Mouse (Mus musculus): ENCODE measurements at regions not wholly inside any gene's neighbourhood (a gene's known extent, or its start where the extent isn't known, plus 50 kb on each side); places are given as distances from the start of the nearest gene placed in this dataset.

GRCm38 (mm10) chr4:58668368-58669153 is 114.9 kb upstream of the Lpar1 start:
- no peaks in the 10 kb centered on the region for H3K9me3 ChIP-seq (ENCODE audit: control insufficient read depth, low read length)
- no peak for ATAC-seq (ENCODE audit: low read depth)
- no peak overlapping the region for H3K9ac ChIP-seq (ENCODE audit: low read length)
- H3K4me1 ChIP-seq (replicated peaks; ENCODE audit: control insufficient read depth, insufficient read depth, low read length) = peaks cover 12% of the 10 kb centered on the region
- H3K27ac ChIP-seq (ENCODE audit: low read length) = peak overlapping the region; percentile 24; the same call in 1 of the 2 replicates
- no peaks in the 10 kb centered on the region for H3K27me3 ChIP-seq (ENCODE audit: control insufficient read depth, insufficient read depth, low read depth, low read length)
- 41% methylated on average over 8 of the region's 8 CpGs for WGBS
- H3K36me3 ChIP-seq (ENCODE audit: control insufficient read depth, insufficient read depth, low read length) = no peaks in the 10 kb centered on the region
- H3K4me3 ChIP-seq (ENCODE audit: low read length) = no peak overlapping the region
- peak overlapping the region; percentile 29; the same call in 1 of the 2 replicates for H3K4me2 ChIP-seq (ENCODE audit: low read depth, low read length)

GRCm38 (mm10) chr4:58663628-58664205 is 110.0 kb upstream of the Lpar1 start:
- Histone ChIP-seq H3K9ac (ENCODE audit: low read length) (no peak overlapping the region), H3K4me1 (replicated peaks; ENCODE audit: control insufficient read depth, insufficient read depth, low read length) (peaks cover 11% of the 10 kb centered on the region), H3K27me3 (ENCODE audit: control insufficient read depth, insufficient read depth, low read depth, low read length) (no peaks in the 10 kb centered on the region), H3K9me3 (ENCODE audit: control insufficient read depth, low read length) (no peaks in the 10 kb centered on the region), H3K27ac (ENCODE audit: low read length) (no peak overlapping the region), H3K4me2 (ENCODE audit: low read depth, low read length) (peak overlapping the region; percentile 14; the same call in 1 of the 2 replicates), H3K36me3 (ENCODE audit: control insufficient read depth, insufficient read depth, low read length) (no peaks in the 10 kb centered on the region), H3K4me3 (ENCODE audit: low read length) (no peak overlapping the region)
- 33% methylated on average over 6 of the region's 6 CpGs for WGBS
- ATAC-seq (ENCODE audit: low read depth) = no peak

GRCm38 (mm10) chr4:58661781-58662293 is 108.1 kb upstream of the Lpar1 start:
- ATAC-seq (ENCODE audit: low read depth) = peak; percentile 35; the same call in 1 of the 2 replicates
- no peak overlapping the region for H3K4me3 ChIP-seq (ENCODE audit: low read length)
- 72% methylated on average over 4 of the region's 4 CpGs for WGBS

DNA sequence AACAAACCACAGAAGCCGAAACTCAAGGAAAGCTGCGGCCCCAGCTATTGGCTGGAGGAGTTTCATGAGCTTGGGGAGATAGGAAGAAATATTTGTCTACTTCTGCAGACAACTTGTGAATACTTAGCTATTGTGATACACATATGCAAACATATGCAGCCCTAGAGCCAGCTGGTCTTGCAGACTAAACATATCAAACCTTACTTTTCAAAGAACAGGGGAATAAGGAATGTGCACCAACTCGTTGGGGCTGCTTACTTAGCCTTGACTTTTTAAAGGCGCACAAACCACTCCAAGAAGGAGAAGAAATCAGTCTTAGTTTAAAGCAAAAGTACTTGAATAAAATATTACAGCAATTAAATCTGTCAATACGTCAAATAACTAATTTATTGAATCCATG is 106.8 kb upstream of the Lpar1 start:
- ATAC-seq (ENCODE audit: low read depth) = peak; percentile 65; the same call in 1 of the 2 replicates
- H3K27me3 ChIP-seq (ENCODE audit: control insufficient read depth, insufficient read depth, low read depth, low read length) = no peaks in the 10 kb centered on the region
- peak overlapping the region; percentile 67 for H3K27ac ChIP-seq (ENCODE audit: low read length)
- H3K4me1 ChIP-seq (replicated peaks; ENCODE audit: control insufficient read depth, insufficient read depth, low read length) = peaks cover 14% of the 10 kb centered on the region
- WGBS = 34% methylated on average over 5 of the region's 5 CpGs
- no peak overlapping the region for H3K4me3 ChIP-seq (ENCODE audit: low read length)
- H3K4me2 ChIP-seq (ENCODE audit: low read depth, low read length) = peak overlapping the region; percentile 32; the same call in 1 of the 2 replicates
- no peak overlapping the region for H3K9ac ChIP-seq (ENCODE audit: low read length)
- H3K9me3 ChIP-seq (ENCODE audit: control insufficient read depth, low read length) = no peaks in the 10 kb centered on the region
- no peaks in the 10 kb centered on the region for H3K36me3 ChIP-seq (ENCODE audit: control insufficient read depth, insufficient read depth, low read length)

More at GRCm38 (mm10) chr4:58661781-58662293, 108.1 kb upstream of the Lpar1 start:
- H3K27ac ChIP-seq (ENCODE audit: low read length) = peak overlapping the region; percentile 10; the same call in 1 of the 2 replicates
- H3K9ac ChIP-seq (ENCODE audit: low read length) = no peak overlapping the region
- no peak overlapping the region for H3K4me2 ChIP-seq (ENCODE audit: low read depth, low read length)
- H3K27me3 ChIP-seq (ENCODE audit: control insufficient read depth, insufficient read depth, low read depth, low read length) = no peaks in the 10 kb centered on the region
- no peaks in the 10 kb centered on the region for H3K9me3 ChIP-seq (ENCODE audit: control insufficient read depth, low read length)
- H3K36me3 ChIP-seq (ENCODE audit: control insufficient read depth, insufficient read depth, low read length) = no peaks in the 10 kb centered on the region
- H3K4me1 ChIP-seq (replicated peaks; ENCODE audit: control insufficient read depth, insufficient read depth, low read length) = peaks cover 14% of the 10 kb centered on the region

DNA sequence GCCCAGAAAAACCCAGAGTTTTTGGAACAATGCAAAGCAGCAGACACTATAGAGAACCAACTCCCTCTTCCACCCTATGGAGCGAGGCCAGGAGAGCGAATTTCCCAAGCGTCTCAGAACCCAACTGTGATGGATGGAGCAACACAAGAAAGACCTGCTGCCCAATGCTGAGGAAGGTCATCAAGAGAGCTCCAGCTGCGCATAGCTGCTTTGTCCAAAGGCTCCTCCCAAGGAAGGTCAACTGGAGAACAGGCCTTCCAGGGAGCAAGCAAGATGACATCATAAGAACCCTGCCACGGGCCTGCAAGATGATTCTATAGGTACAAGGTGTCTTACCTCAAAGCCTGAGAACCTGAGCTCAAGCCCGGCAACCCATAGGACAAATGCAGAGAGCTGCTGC is 104.5 kb upstream of the Lpar1 start:
- 53% methylated on average over 6 of the region's 6 CpGs for WGBS
- H3K9me3 ChIP-seq (ENCODE audit: control insufficient read depth, low read length) = no peaks in the 10 kb centered on the region
- ATAC-seq (ENCODE audit: low read depth) = 0 out of 2 replicates have a peak, but pooled peaks have one; percentile 41
- H3K27ac ChIP-seq (ENCODE audit: low read length) = no peak overlapping the region
- no peak overlapping the region for H3K4me2 ChIP-seq (ENCODE audit: low read depth, low read length)
- no peak overlapping the region for H3K9ac ChIP-seq (ENCODE audit: low read length)
- H3K27me3 ChIP-seq (ENCODE audit: control insufficient read depth, insufficient read depth, low read depth, low read length) = no peaks in the 10 kb centered on the region
- peaks cover 14% of the 10 kb centered on the region for H3K4me1 ChIP-seq (replicated peaks; ENCODE audit: control insufficient read depth, insufficient read depth, low read length)
- H3K4me3 ChIP-seq (ENCODE audit: low read length) = no peak overlapping the region
- H3K36me3 ChIP-seq (ENCODE audit: control insufficient read depth, insufficient read depth, low read length) = no peaks in the 10 kb centered on the region

DNA sequence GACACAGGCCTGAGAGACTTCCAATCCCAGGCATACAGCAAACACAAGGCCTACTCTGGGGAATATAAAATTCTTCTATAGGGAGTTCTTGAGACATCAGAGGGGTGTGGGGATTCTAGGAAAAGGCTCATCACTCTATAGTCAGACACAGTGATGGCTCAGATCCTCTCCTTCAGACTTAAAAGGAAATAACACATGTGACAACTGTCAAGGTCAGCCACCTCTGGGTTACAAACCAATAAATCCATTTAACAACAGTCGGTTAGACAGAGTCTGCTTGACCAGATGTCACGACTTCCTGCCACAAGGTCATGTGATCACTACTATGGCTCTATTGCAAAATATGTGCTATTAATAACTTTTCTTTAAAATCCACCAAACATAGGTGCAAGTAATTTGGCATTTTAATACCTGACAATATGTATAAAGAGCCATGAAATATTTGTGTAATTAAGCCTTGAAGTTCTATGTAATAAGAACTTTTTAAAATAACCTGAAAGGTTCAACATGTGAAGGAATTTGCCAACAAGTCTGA is 94.1 kb upstream of the Lpar1 start:
- WGBS = 39% methylated on average over 2 of the region's 2 CpGs
- no peak for ATAC-seq (ENCODE audit: low read depth)

DNA sequence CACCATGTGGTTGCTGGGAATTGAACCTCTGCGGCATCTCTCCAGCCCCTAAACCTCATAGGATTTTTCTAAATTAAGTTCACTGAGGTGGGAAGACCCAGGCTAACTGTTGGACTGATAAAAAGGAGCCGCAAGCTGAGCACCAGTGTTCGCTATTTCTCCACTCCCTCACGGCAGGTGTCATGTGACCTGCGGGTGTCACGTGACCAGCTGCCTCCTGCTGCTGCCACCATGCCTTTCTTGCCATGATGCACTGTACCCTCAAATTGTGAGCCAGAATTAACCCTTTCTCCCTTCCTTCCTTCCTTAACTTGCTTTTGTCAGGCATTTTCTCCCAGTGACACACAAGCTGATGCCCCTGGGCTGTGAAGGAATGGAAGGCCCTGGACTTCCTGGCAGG is 93.1 kb upstream of the Lpar1 start:
- Histone ChIP-seq H3K9me3 (ENCODE audit: control insufficient read depth, low read length) (no peaks in the 10 kb centered on the region), H3K4me1 (replicated peaks; ENCODE audit: control insufficient read depth, insufficient read depth, low read length) (0 out of 2 replicates have a peak, but pooled peaks cover 2% of the 10 kb centered on the region), H3K9ac (ENCODE audit: low read length) (no peak overlapping the region), H3K36me3 (ENCODE audit: control insufficient read depth, insufficient read depth, low read length) (no peaks in the 10 kb centered on the region), H3K27ac (ENCODE audit: low read length) (no peak overlapping the region), H3K4me2 (ENCODE audit: low read depth, low read length) (no peak overlapping the region), H3K27me3 (ENCODE audit: control insufficient read depth, insufficient read depth, low read depth, low read length) (no peaks in the 10 kb centered on the region), H3K4me3 (ENCODE audit: low read length) (no peak overlapping the region)
- 91% methylated on average over 6 of the region's 6 CpGs for WGBS
- ATAC-seq (ENCODE audit: low read depth) = no peak

More for the DNA sequence above, 94.1 kb upstream of the Lpar1 start:
- Histone ChIP-seq H3K36me3 (ENCODE audit: control insufficient read depth, insufficient read depth, low read length) (no peaks in the 10 kb centered on the region), H3K27ac (ENCODE audit: low read length) (no peak overlapping the region), H3K27me3 (ENCODE audit: control insufficient read depth, insufficient read depth, low read depth, low read length) (no peaks in the 10 kb centered on the region), H3K9me3 (ENCODE audit: control insufficient read depth, low read length) (no peaks in the 10 kb centered on the region), H3K4me1 (replicated peaks; ENCODE audit: control insufficient read depth, insufficient read depth, low read length) (0 out of 2 replicates have a peak, but pooled peaks cover 2% of the 10 kb centered on the region), H3K4me2 (ENCODE audit: low read depth, low read length) (no peak overlapping the region), H3K9ac (ENCODE audit: low read length) (no peak overlapping the region), H3K4me3 (ENCODE audit: low read length) (no peak overlapping the region)

GRCm38 (mm10) chr4:58643371-58643770 is 89.7 kb upstream of the Lpar1 start:
- WGBS = 33% methylated on average over 4 of the region's 4 CpGs
- H3K4me2 ChIP-seq (ENCODE audit: low read depth, low read length) = no peak overlapping the region
- no peak for ATAC-seq (ENCODE audit: low read depth)

DNA sequence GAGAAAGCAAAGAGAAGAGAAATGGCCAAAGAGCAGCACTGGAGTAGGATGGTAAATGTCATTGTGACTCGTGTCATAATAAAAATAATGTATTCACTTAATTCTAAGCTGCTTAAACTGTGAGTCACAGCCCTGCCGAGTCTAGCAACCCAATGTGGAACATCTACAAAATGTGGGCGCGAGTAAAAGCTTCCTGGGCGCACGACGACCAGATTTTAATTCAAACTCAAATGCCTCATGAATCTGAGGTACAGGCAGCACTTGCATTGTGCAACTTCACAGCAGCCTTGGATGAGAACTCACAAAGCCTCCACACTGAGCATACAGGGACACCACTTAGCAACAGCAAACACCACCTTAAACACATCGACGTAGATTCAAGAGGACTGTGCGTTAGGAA is 88.5 kb upstream of the Lpar1 start:
- H3K4me1 ChIP-seq (replicated peaks; ENCODE audit: control insufficient read depth, insufficient read depth, low read length) = 0 out of 2 replicates have a peak, but pooled peaks cover 2% of the 10 kb centered on the region
- H3K4me2 ChIP-seq (ENCODE audit: low read depth, low read length) = no peak overlapping the region
- no peaks in the 10 kb centered on the region for H3K27me3 ChIP-seq (ENCODE audit: control insufficient read depth, insufficient read depth, low read depth, low read length)
- no peaks in the 10 kb centered on the region for H3K9me3 ChIP-seq (ENCODE audit: control insufficient read depth, low read length)
- H3K4me3 ChIP-seq (ENCODE audit: low read length) = no peak overlapping the region
- ATAC-seq (ENCODE audit: low read depth) = no peak
- WGBS = 83% methylated on average over 10 of the region's 10 CpGs
- H3K9ac ChIP-seq (ENCODE audit: low read length) = no peak overlapping the region
- H3K27ac ChIP-seq (ENCODE audit: low read length) = no peak overlapping the region
- no peaks in the 10 kb centered on the region for H3K36me3 ChIP-seq (ENCODE audit: control insufficient read depth, insufficient read depth, low read length)

More at GRCm38 (mm10) chr4:58643371-58643770, 89.7 kb upstream of the Lpar1 start:
- Histone ChIP-seq H3K9ac (ENCODE audit: low read length) (no peak overlapping the region), H3K27ac (ENCODE audit: low read length) (no peak overlapping the region), H3K36me3 (ENCODE audit: control insufficient read depth, insufficient read depth, low read length) (no peaks in the 10 kb centered on the region), H3K27me3 (ENCODE audit: control insufficient read depth, insufficient read depth, low read depth, low read length) (no peaks in the 10 kb centered on the region), H3K4me3 (ENCODE audit: low read length) (no peak overlapping the region), H3K4me1 (replicated peaks; ENCODE audit: control insufficient read depth, insufficient read depth, low read length) (0 out of 2 replicates have a peak, but pooled peaks cover 2% of the 10 kb centered on the region), H3K9me3 (ENCODE audit: control insufficient read depth, low read length) (no peaks in the 10 kb centered on the region)
